Mouse (Mus musculus): ENCODE data around the gene Cys1.

- TF ChIP-seq EP300 (IDR thresholded peaks at IDR 0.05) (no peak), CTCF (IDR thresholded peaks at IDR 0.05) (no peak)
These were observed 35.7 kb downstream of the Cys1 start for GRCm38 (mm10) chr12:24645901-24646300.

All from lung, postnatal 0 days (tissue).